Mouse (Mus musculus) liver, embryonic 15.5 days (tissue): ENCODE results near the gene Fuz. TPM values are rescaled to one million over a fixed set of nuclear protein-coding genes. Genes with fewer than 3 reads are reported as not detected.
A peak's percentile ranks its signal among the peaks of the same experiment; 100 is the strongest.

Experiments
- ATAC-seq: fragments of 200-750 bp; cut with Nextera tagmentation; 2 replicates; pipeline ENCODE4 v1.8.0; 2017; ENCODE audit warnings: moderate number of reproducible peaks, mild to moderate bottlenecking, moderate library complexity; ENCODE audit not compliant: insufficient read depth
- H3K27ac ChIP-seq: fragments of 300-500 bp; sonication (generic); replicated peaks from 2 replicates; pipeline ENCODE4 v1.5.1; 2015; ENCODE audit warnings: mild to moderate bottlenecking, inconsistent platforms
- H3K27me3 ChIP-seq: fragments of 300-500 bp; sonication (generic); 2 replicates; pipeline ENCODE4 v1.6.1; 2015; ENCODE audit warnings: mild to moderate bottlenecking, inconsistent platforms
- H3K36me3 ChIP-seq: fragments of 300-500 bp; sonication (generic); replicated peaks from 2 replicates; pipeline ENCODE4 v1.6.1; 2015; ENCODE audit warnings: moderate library complexity, mild to moderate bottlenecking, inconsistent platforms
- H3K4me1 ChIP-seq: fragments of 300-500 bp; sonication (generic); replicated peaks from 2 replicates; pipeline ENCODE4 v1.6.1; 2015; ENCODE audit warnings: inconsistent platforms
- H3K4me2 ChIP-seq: fragments of 300-500 bp; sonication (generic); 2 replicates; pipeline ENCODE4 v1.6.1; 2015; ENCODE audit warnings: moderate library complexity, mild to moderate bottlenecking, inconsistent platforms
- H3K4me3 ChIP-seq: fragments of 300-500 bp; sonication (generic); replicated peaks from 2 replicates; pipeline ENCODE4 v1.5.1; 2015; ENCODE audit warnings: mild to moderate bottlenecking, inconsistent platforms
- H3K9ac ChIP-seq: fragments of 300-500 bp; sonication (generic); 2 replicates; pipeline ENCODE4 v1.6.1; 2015; ENCODE audit warnings: moderate library complexity, mild to moderate bottlenecking, inconsistent platforms
- H3K9me3 ChIP-seq: fragments of 300-500 bp; sonication (generic); replicated peaks from 2 replicates; pipeline ENCODE4 v1.6.1; 2016; ENCODE audit warnings: inconsistent platforms
- WGBS: fragments of 180-500 bp; shearing (Covaris S2); methylation state at CpG from one replicate; pipeline ENCODE4 v1.1.7; 2015; ENCODE audit warnings: mixed read lengths; ENCODE audit not compliant: insufficient replicate concordance; 5-methylcytosine and 5-hydroxymethylcytosine counted together
- polyA plus RNA-seq: library from polyadenylated mRNA; unstranded; fragments of >200 nt; fragmentation: Nextera tagmentation; extraction: Ambion mirVana; gene quantifications from 2 replicates; pipeline ENCODE4 v1.2.1, GENCODE M21; 2015

Gene Fuz
- polyA plus RNA-seq, 1 experiment from 2014 or later = 6.9 TPM

DNA sequence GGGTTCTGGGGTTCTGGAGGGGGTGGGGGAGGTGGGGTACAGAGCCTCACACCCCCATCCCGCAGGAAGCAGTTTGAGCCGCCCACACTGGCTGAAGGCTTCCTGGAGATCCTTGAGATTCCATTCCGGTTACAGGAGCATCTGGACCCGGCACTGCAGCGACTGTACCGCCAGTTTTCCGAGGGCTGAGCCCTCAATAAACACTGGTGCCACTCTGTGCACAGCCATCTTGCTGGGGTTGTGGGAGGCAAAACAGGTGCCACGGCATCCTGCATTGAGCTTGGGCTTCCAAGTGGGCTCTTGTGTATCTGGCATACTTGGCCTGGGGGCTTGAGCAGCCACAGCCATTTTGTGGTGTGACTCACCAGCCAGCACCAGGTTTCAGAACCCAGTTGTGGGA, 33.4 kb upstream of the Fuz start:
- H3K27me3 ChIP-seq = no peaks in the 10 kb centered on the region
- H3K36me3 ChIP-seq = peaks cover 47% of the 10 kb centered on the region
- WGBS = 86% methylated on average over 8 of the region's 8 CpGs
- ATAC-seq = no peak
- no peaks in the 10 kb centered on the region for H3K9me3 ChIP-seq
- H3K4me2 ChIP-seq = no peak overlapping the region
- no peak overlapping the region for H3K4me3 ChIP-seq
- H3K9ac ChIP-seq = no peak overlapping the region
- peaks cover 61% of the 10 kb centered on the region for H3K4me1 ChIP-seq
- H3K27ac ChIP-seq = no peak overlapping the region

DNA sequence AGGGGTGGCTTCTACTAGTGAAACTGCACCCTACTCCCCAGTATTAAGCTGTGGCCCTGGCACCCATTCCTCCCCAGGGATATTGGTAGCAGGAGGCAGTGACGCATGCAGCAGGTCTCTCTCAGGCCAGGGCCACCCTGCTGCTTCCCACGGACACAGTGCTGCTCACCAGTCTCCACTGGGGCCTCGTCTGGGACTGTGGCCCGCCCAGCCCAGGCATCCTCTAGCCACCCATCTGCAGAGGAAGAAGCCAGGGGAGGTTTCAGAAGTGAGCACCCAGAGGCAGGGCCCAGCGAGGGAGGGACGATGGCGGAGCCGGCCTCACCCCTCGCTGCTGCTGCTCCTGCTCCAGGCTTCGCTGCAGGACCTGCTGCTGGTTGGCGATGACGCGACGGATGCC, 32.7 kb upstream of the Fuz start:
- no peak for ATAC-seq
- Histone ChIP-seq H3K36me3 (peaks cover 47% of the 10 kb centered on the region), H3K4me3 (no peak overlapping the region), H3K4me1 (peaks cover 61% of the 10 kb centered on the region), H3K9me3 (no peaks in the 10 kb centered on the region), H3K27me3 (no peaks in the 10 kb centered on the region), H3K27ac (no peak overlapping the region), H3K4me2 (no peak overlapping the region), H3K9ac (no peak overlapping the region)
- 87% methylated on average over 14 of the region's 14 CpGs for WGBS

DNA sequence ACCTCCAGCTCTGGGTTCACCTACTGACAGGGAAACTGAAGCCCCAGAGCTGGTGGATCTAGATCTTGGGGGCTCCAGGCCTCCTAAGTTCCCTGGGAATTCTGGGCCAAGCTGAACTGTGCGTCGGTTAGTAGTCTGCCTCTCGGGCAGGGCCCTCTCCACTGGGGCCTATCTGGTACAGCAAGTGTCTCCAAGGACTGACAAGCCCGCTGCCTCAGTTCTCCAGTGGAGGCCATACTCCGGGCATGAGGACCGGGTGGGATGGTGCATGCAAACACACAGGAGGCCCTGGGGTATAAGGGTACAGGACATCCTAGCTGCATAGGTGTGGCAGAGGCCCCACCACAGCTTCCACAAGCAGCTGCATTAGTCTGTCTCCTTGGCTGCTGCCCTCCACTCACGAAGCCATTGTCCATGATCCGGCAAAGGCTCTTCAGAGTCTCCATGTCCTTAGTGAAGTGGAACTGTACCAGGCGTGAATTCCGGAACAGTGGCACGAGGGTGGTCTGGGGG, 31.8 kb upstream of the Fuz start:
- WGBS = 78% methylated on average over 11 of the region's 11 CpGs
- ATAC-seq = no peak
- Histone ChIP-seq H3K4me2 (no peak overlapping the region), H3K4me3 (no peak overlapping the region), H3K9ac (no peak overlapping the region), H3K4me1 (peaks cover 63% of the 10 kb centered on the region), H3K36me3 (peaks cover 47% of the 10 kb centered on the region), H3K27me3 (peaks cover 6% of the 10 kb centered on the region; the same call in 1 of the 2 replicates), H3K27ac (no peak overlapping the region), H3K9me3 (no peaks in the 10 kb centered on the region)

DNA sequence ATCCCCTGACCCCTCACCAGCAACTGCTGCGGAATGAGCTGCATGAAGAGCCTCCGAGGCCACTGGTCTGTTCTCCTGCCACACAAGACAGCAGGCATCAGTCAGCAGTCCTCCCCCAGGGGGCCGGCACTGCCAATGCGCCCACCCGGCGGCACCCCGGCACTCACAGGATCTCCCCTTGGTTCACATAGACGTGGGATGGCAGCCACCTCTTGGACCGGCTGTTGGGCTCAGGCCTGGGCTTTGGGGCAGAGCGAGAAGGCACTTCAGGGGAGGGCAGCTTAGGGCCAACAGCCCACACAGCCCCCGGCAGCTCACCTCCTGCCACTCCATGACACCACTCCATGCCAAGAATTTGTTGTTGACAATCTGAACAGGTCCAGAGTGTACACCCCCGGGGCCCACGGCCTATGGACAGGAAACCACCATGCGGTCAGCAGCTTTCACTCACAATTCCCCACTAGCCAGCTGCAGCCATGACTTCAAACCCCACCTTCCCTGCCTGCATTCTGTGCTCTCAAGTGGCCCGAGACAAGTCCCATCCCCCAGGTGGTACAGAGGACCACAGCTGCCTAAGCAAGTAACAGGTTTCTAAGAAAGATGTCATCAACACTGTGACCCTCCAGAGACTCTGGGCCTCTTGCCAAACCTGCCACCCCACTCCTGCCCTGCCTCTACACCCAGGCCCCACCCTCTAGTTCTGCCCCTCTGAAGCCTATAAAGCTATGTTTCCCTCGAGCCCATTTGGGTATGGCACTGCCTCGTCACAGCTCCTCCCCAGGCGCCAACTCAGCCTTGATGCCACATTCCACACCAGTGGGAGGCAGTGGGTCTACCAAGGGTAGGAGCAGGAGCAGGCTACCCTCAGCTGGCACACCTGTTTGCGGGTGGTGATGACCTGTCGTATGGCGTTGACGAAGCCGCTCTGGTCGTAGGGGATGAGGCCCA, 31.0 kb upstream of the Fuz start:
- Histone ChIP-seq H3K9ac (no peak overlapping the region), H3K9me3 (no peaks in the 10 kb centered on the region), H3K4me3 (no peak overlapping the region), H3K36me3 (peaks cover 44% of the 10 kb centered on the region), H3K4me1 (peaks cover 68% of the 10 kb centered on the region), H3K27me3 (peaks cover 10% of the 10 kb centered on the region; the same call in 1 of the 2 replicates), H3K4me2 (no peak overlapping the region), H3K27ac (no peak overlapping the region)
- WGBS = 74% methylated on average over 24 of the region's 24 CpGs
- ATAC-seq = no peak

DNA sequence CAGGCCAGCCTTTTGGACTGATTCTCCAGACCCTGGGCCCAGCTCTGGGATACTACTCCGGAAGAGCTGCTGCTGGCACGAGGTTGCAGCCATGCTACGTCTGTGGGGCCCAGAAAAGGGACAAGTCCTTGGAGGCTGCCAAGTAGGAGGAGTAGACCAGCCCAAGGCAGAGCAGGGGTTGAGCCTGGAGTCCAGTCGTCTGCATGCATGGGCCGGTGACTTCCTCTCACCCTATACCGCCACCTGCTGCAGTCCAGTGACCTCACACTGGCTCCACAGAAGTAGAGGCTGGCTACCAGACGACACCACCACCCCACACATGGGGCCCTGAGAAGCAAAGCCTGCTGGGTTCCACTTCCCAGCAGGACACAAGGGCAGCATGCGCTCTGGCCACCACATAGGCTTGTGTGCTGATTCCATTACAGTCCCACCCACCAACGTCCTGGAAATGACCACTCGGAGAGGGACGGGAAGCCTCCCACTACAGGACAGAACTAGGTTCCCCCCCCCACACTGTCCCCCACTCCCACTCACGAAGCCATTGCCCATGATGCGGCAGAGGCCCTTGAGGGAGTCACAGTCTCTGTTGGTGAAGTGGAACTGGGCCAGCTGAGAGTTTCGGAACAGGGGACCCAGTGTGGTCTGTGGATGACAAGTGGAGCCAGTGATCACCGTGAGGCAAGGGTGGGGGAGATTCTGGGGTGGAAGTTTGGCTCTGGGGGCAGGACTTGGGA, 29.4 kb upstream of the Fuz start:
- Histone ChIP-seq H3K27me3 (peaks cover 10% of the 10 kb centered on the region; the same call in 1 of the 2 replicates), H3K27ac (peak overlapping the region; percentile 41; the same call in 1 of the 2 replicates), H3K9me3 (no peaks in the 10 kb centered on the region), H3K4me3 (no peak overlapping the region), H3K4me2 (peak overlapping the region; percentile 98), H3K36me3 (peaks cover 38% of the 10 kb centered on the region), H3K9ac (no peak overlapping the region), H3K4me1 (peaks cover 66% of the 10 kb centered on the region)
- 46% methylated on average over 15 of the region's 15 CpGs for WGBS
- no peak for ATAC-seq

DNA sequence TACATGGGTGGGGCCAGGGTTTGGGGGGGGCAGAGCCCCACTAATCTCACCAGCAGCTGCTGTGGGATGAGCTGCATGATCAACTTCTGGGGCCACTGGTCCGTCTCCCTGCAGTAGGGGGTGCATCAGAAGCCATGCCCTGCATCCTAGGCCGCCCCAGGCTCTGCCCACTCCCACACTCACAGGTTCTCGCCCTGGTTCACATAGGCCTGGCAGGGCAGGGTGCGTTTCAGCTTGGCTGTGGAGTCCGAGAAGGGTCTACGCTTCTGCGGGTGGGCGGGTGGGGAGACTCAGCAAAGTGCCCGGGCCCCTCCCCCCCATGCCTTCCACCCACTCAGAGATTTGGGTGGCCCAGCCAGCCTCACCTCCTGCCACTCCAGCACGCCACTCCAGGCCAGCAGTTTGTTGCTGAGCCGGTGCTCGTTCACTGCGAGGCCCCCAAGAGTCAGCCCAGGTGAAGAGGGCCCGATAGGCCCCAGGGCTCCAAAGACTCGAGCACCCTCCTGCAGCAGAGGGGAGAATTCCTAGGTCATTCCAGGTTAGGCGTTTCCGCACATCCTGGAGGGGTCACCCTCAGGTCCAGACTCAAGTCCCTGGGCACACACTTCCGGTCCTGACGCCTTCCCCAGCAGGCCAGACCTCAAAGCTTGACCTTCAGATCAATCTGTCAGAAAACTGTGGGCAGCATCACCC, 28.7 kb upstream of the Fuz start:
- Histone ChIP-seq H3K4me1 (peaks cover 66% of the 10 kb centered on the region), H3K36me3 (peaks cover 31% of the 10 kb centered on the region), H3K9me3 (no peaks in the 10 kb centered on the region), H3K9ac (no peak overlapping the region), H3K27ac (no peak overlapping the region), H3K27me3 (peaks cover 10% of the 10 kb centered on the region; the same call in 1 of the 2 replicates), H3K4me3 (no peak overlapping the region), H3K4me2 (peak overlapping the region; percentile 98)
- ATAC-seq = no peak
- WGBS = 70% methylated on average over 19 of the region's 19 CpGs

DNA sequence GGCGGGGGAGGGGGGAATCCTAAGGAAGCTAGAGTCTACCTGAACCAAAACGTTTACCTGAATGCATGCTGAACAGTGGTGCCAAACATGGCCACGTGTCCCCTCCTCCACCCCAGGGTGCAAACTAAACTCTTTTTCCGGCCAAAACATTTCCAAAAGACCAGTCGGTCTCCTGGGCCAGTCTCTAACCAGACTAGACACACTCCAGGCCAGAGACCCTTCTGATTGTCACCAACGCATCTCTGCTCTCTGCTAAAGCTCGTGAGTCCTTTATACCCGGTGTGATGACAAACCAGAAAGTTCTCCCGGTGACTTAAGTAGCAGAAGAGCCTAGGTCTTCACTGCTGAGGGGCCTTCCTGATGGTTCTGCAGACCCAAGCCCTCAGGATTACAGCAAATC, 28.1 kb upstream of the Fuz start:
- Histone ChIP-seq H3K4me1 (peaks cover 69% of the 10 kb centered on the region), H3K36me3 (peaks cover 24% of the 10 kb centered on the region), H3K27me3 (peaks cover 10% of the 10 kb centered on the region; the same call in 1 of the 2 replicates), H3K9me3 (no peaks in the 10 kb centered on the region), H3K4me3 (peak overlapping the region; percentile 81), H3K4me2 (peak overlapping the region; percentile 98), H3K9ac (no peak overlapping the region), H3K27ac (no peak overlapping the region)
- no peak for ATAC-seq
- WGBS = 61% methylated on average over 9 of the region's 9 CpGs

DNA sequence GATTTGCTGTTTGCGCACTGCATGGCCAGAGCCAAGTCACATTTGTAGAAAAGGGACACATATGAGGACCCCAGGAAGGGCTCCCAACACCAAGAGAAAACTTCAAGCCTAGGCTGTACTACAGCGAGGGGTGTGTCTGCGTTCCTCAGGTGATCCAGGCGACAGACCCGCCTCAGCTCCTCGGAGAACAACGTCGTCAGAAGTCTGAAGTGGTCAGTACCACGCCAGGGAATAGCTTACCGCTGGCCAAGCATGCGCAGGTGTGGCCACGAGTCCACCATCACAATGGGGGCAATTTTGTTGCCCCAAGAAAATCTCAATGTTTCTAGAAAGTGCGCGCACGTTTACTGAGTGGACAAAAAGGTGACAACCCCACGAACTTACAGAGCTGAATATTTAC, 27.4 kb upstream of the Fuz start:
- no peak for ATAC-seq
- Histone ChIP-seq H3K27ac (peak overlapping the region; percentile 49; the same call in 1 of the 2 replicates), H3K4me2 (peak overlapping the region; percentile 98), H3K36me3 (peaks cover 18% of the 10 kb centered on the region), H3K27me3 (peaks cover 10% of the 10 kb centered on the region; the same call in 1 of the 2 replicates), H3K9ac (peak overlapping the region; percentile 77; the same call in 1 of the 2 replicates), H3K4me1 (peaks cover 72% of the 10 kb centered on the region), H3K9me3 (no peaks in the 10 kb centered on the region), H3K4me3 (peak overlapping the region; percentile 81)
- 13% methylated on average over 16 of the region's 16 CpGs for WGBS

DNA sequence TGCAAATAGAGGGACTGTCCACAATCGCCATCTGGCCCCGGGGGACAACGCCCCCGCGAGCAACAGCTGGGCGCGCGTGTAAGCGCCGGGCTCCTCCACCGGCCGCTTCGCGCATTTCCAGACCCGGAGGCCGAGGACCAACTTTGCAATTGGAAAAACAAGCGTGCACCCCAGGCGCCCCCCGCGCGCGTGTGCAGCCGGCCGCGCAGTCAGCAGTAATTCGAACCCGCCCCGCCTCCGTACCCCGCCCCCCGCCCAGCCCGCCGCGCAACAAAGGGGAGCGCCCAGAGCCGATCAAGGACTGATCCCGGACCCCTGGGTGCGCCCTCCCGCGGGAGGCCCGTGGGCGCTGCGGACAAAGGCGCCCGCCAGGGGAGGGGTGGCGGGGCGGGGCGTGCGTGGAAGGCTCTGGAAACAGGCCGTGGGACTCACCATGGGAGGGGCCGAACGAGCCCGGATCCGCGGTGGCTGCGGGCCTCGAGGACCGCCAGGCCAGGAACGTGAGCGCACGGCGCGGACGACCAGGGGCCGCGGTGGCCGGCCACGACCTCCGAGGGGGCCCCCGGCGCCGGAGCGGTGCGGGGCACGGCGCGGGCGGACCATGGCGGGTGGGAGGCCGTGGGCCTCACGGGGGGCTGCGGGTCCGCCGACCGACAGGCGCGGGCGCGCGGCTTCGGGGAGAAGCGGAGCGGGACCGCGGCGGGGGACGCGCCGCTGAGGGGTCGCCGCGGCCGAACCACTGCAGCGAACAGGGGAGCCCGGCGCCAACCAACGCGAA, 26.8 kb upstream of the Fuz start:
- ATAC-seq = peak; percentile 23
- under 1% methylated on average over 89 of the region's 108 CpGs for WGBS
- Histone ChIP-seq H3K36me3 (peaks cover 11% of the 10 kb centered on the region), H3K27ac (peak overlapping the region; percentile 95), H3K4me3 (peak overlapping the region; percentile 81), H3K9me3 (no peaks in the 10 kb centered on the region), H3K27me3 (peaks cover 10% of the 10 kb centered on the region; the same call in 1 of the 2 replicates), H3K4me1 (peaks cover 71% of the 10 kb centered on the region), H3K4me2 (peak overlapping the region; percentile 98), H3K9ac (peak overlapping the region; percentile 77)
